Mouse (Mus musculus) cerebellum, adult 2 months (tissue): Measurements from ENCODE around the gene Mrpl2. TPM values are rescaled to one million over a fixed set of nuclear protein-coding genes. Genes with fewer than 3 reads are reported as not detected.

Source experiments
- DNase-seq, 2 experiments: peaks; one replicate each; pipeline ENCODE4 v3.0.0; 2021
- H3K27ac ChIP-seq: fragments of 200-500 bp; 2 replicates; pipeline ENCODE4 v1.5.1; 2012; ENCODE audit warnings: low read length, control low read depth, inconsistent platforms; ENCODE audit not compliant: insufficient read depth
- H3K27me3 ChIP-seq: fragments of 200-500 bp; 2 replicates; pipeline ENCODE4 v1.6.1; 2012; ENCODE audit warnings: inconsistent platforms, mild to moderate bottlenecking, low read length, moderate library complexity; ENCODE audit not compliant: control insufficient read depth, insufficient read depth
- H3K4me1 ChIP-seq: fragments of 200-500 bp; 2 replicates; pipeline ENCODE4 v1.6.1; 2011; ENCODE audit warnings: low read length; ENCODE audit not compliant: control insufficient read depth, insufficient read depth
- H3K4me3 ChIP-seq: fragments of 200-500 bp; replicated peaks from 2 replicates; pipeline ENCODE3; 2011; ENCODE audit warnings: mild to moderate bottlenecking, low read depth, low read length, control low read depth; ENCODE audit not compliant: insufficient read depth
- CTCF ChIP-seq: fragments of 200-500 bp; IDR thresholded peaks from 2 replicates; pipeline ENCODE4 v1.5.1; 2011; ENCODE audit warnings: low read depth, mild to moderate bottlenecking, control low read depth, low read length, moderate library complexity, borderline replicate concordance; ENCODE audit not compliant: insufficient read depth
- POLR2A ChIP-seq: fragments of 200-500 bp; IDR thresholded peaks from 2 replicates; pipeline ENCODE4 v1.6.1; 2011; ENCODE audit warnings: low read length, control low read depth, borderline replicate concordance; ENCODE audit not compliant: insufficient read depth
- WGBS: fragments of 180-500 bp; shearing (Covaris S2); methylation state at CpG from one replicate; pipeline ENCODE4 v1.1.7; 2018; 5-methylcytosine and 5-hydroxymethylcytosine counted together
- polyA plus RNA-seq: library from polyadenylated mRNA; depleted of rRNA; stranded (reverse); fragments of >200 nt; gene quantifications from 2 replicates; pipeline ENCODE4 v1.2.3, GENCODE M21; 2012

The Mrpl2 gene
- polyA plus RNA-seq, 1 experiment, result 67.5 TPM

GRCm38 (mm10) chr17:46609721-46610514, 36.1 kb upstream of the Mrpl2 start:
- TF ChIP-seq CTCF, result no peak
- no peak for TF ChIP-seq POLR2A
- 65% methylated on average over 15 of the region's 15 CpGs for WGBS

GRCm38 (mm10) chr17:46611316-46611715, 34.7 kb upstream of the Mrpl2 start:
- no peaks in the 10 kb centered on the region for H3K27me3 ChIP-seq
- WGBS, result 97% methylated on average over 6 of the region's 6 CpGs
- H3K4me3 ChIP-seq, result no peak overlapping the region
- no peak overlapping the region for H3K27ac ChIP-seq
- no peak for DNase-seq
- H3K4me1 ChIP-seq, result no peaks in the 10 kb centered on the region; the same call in 1 of the 2 replicates
- no peak for TF ChIP-seq POLR2A
- no peak for TF ChIP-seq CTCF

More at GRCm38 (mm10) chr17:46609721-46610514, 36.1 kb upstream of the Mrpl2 start:
- Histone ChIP-seq H3K27me3 (no peaks in the 10 kb centered on the region), H3K4me1 (no peaks in the 10 kb centered on the region; the same call in 1 of the 2 replicates), H3K27ac (no peak overlapping the region), H3K4me3 (no peak overlapping the region)
- DNase-seq, result no peak

GRCm38 (mm10) chr17:46612189-46612588, 33.8 kb upstream of the Mrpl2 start:
- TF ChIP-seq CTCF, result no peak
- Histone ChIP-seq H3K27me3 (no peaks in the 10 kb centered on the region), H3K27ac (no peak overlapping the region), H3K4me1 (no peaks in the 10 kb centered on the region; the same call in 1 of the 2 replicates), H3K4me3 (no peak overlapping the region)
- 76% methylated on average over 2 of the region's 2 CpGs for WGBS
- no peak for DNase-seq

- WGBS, result 22% methylated on average over 4 of the region's 4 CpGs
- H3K4me1 ChIP-seq, result no peaks in the 10 kb centered on the region; the same call in 1 of the 2 replicates
Measured at GRCm38 (mm10) chr17:46612820-46613219, 33.2 kb upstream of the Mrpl2 start.

GRCm38 (mm10) chr17:46613229-46613628, 32.8 kb upstream of the Mrpl2 start:
- TF ChIP-seq CTCF (no peak), POLR2A (no peak)
- Histone ChIP-seq H3K27ac (no peak overlapping the region), H3K4me3 (no peak overlapping the region), H3K27me3 (no peaks in the 10 kb centered on the region), H3K4me1 (no peaks in the 10 kb centered on the region; the same call in 1 of the 2 replicates)
- 51% methylated on average over 3 of the region's 3 CpGs for WGBS
- DNase-seq, result no peak

More at GRCm38 (mm10) chr17:46612820-46613219, 33.2 kb upstream of the Mrpl2 start:
- TF ChIP-seq POLR2A, result no peak
- no peak for TF ChIP-seq CTCF
- Histone ChIP-seq H3K4me3 (no peak overlapping the region), H3K27me3 (no peaks in the 10 kb centered on the region), H3K27ac (no peak overlapping the region)
- DNase-seq, result no peak

GRCm38 (mm10) chr17:46617799-46618198, 28.2 kb upstream of the Mrpl2 start:
- TF ChIP-seq CTCF (no peak), POLR2A (no peak)
- no peak overlapping the region for H3K4me3 ChIP-seq
- peaks cover 10% of the 10 kb centered on the region for H3K4me1 ChIP-seq
- H3K27me3 ChIP-seq, result no peaks in the 10 kb centered on the region
- H3K27ac ChIP-seq, result no peak overlapping the region
- no peak for DNase-seq
- WGBS, result 84% methylated on average over 12 of the region's 12 CpGs

- no peak overlapping the region for H3K27ac ChIP-seq
- H3K4me1 ChIP-seq, result peaks cover 13% of the 10 kb centered on the region
- no peak overlapping the region for H3K4me3 ChIP-seq
- TF ChIP-seq CTCF (no peak), POLR2A (no peak)
- no peak for DNase-seq
- no peaks in the 10 kb centered on the region for H3K27me3 ChIP-seq
- WGBS, result 61% methylated on average over 6 of the region's 6 CpGs
Measured at GRCm38 (mm10) chr17:46618394-46618768, 27.6 kb upstream of the Mrpl2 start.

- Histone ChIP-seq H3K4me1 (peaks cover 13% of the 10 kb centered on the region), H3K4me3 (no peak overlapping the region), H3K27me3 (no peaks in the 10 kb centered on the region), H3K27ac (no peak overlapping the region)
- 72% methylated on average over 27 of the region's 27 CpGs for WGBS
- no peak for DNase-seq
- no peak for TF ChIP-seq POLR2A
- TF ChIP-seq CTCF, result no peak
Measured at GRCm38 (mm10) chr17:46618769-46619682, 27.0 kb upstream of the Mrpl2 start.
